Mouse (Mus musculus): Measurements from ENCODE around the gene Cdc6. TPM values are rescaled to one million over a fixed set of nuclear protein-coding genes. Genes with fewer than 3 reads are reported as not detected.

Cdc6 gene
- polyA plus RNA-seq (2016; fragmentation: Nextera tagmentation; extraction: Ambion mirVana) = 65.1 and 69.1 TPM in 2 replicates

DNA sequence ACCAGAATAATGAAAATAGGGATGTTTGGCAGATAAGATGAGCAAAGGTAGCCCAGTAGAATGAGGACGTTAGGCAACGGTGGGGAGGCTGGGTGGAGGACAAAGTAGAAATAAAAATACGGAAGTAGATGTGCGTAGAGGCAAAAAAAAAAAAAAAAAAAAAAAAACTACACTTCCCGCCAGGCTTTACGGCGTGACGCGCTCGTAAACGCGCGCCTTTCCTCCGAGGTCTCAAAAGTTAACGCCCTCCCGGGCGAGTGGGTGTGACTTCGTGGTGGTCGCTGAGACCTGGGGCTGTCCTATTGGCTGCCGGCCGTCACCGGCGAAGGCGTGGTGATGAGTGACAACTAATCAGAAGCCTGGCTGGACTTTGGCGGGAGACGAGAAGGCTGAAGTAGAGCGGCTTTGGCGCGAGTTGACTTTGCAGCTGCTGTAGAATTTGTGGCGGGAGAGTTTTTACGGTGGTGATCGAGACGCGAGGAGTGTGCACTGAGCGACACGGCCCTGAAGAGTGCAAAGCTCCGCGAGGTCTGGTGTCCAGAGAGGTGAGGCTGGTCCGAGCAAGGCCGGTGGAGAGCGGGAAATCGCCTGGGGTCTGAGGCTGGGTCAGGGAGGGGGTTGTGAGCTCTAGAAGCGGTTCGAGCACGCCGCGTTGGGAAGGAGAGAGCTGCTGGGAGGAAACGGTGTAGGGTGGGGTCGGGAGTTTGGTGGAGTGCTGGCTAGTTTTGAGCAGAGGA is at the start of gene Cdc6:
Gene Cdc6, plus strand, starts transcription at position 365 of the 737 bp plus-strand sequence.
- Histone ChIP-seq H3K27me3 (replicated peaks; ENCODE audit: low read depth, poor library complexity, severe bottlenecking) (no peaks in the 10 kb centered on the region), H3K36me3 (replicated peaks) (peaks cover 61% of the 10 kb centered on the region), H3K27ac (replicated peaks) (peak within 1 kb of the TSS; percentile 88), H3K9me3 (no peaks in the 10 kb centered on the region), H3K4me1 (peaks cover 65% of the 10 kb centered on the region), H3K4me3 (peak within 1 kb of the TSS; percentile 83)
- under 1% methylated on average over 49 of the region's 49 CpGs for WGBS
- peak; percentile 98 for DNase-seq (ENCODE audit: low spot score)

DNA sequence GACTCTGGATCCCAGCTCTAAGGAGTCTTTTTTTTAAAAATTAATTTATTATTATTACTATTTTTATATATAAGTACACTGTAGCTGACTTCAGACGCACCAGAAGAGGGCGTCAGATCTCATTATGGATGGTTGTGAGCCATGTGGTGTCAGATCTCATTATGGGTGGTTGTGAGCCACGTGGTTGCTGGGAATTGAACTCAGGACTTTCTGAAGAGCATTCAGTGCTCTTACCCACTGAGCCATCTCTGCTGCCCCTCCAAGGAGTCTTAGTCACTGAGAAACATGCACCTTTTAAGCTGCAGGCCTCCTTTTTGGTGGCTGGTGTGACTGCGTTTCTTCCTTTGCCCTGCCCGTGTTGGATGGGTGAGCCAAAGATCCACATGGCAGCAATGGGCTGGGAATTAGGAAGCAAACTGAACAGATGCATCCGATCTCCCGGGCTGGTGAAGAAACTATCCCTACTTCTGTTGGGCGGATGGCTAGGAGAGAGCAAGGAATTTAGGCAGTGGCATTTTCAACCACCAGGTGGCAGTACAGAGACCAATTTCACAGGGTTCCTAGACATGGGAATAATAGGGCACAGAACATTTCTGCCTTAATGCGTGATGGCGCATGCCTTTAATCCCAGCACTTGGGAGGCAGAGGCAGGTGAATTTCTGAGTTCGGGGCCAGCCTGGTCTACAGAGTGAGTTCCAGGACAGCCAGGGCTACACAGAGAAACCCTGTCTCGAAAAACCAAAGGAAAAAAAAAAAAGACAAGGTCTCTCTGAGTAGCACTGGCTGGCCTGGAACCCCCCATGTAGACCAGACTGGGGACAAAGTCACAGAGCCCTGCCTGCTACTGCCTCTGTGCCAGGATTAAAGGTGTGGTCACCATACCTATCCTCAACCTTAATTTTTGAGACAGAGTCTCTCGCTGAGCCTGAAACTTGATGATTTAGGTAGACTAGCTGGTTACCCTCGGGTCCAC is 48.6 kb upstream of the Cdc6 start:
- no peaks in the 10 kb centered on the region for H3K27me3 ChIP-seq (replicated peaks; ENCODE audit: low read depth, poor library complexity, severe bottlenecking)
- H3K9me3 ChIP-seq = no peaks in the 10 kb centered on the region
- H3K4me3 ChIP-seq = no peak overlapping the region
- H3K4me1 ChIP-seq = peaks cover 16% of the 10 kb centered on the region
- peak; percentile 86 for DNase-seq (ENCODE audit: low spot score)
- no peaks in the 10 kb centered on the region for H3K36me3 ChIP-seq (replicated peaks)
- peak overlapping the region; percentile 35; the same call in 1 of the 2 replicates for H3K27ac ChIP-seq (replicated peaks)
- 34% methylated on average over 14 of the region's 14 CpGs for WGBS

- 7% methylated on average over 38 of the region's 41 CpGs for WGBS
- Histone ChIP-seq H3K27ac (replicated peaks) (peak within 1 kb of the TSS; percentile 96), H3K36me3 (replicated peaks) (peaks cover 24% of the 10 kb centered on the region), H3K9me3 (no peaks in the 10 kb centered on the region), H3K4me3 (peak within 1 kb of the TSS; percentile 68), H3K4me1 (peaks cover 24% of the 10 kb centered on the region), H3K27me3 (replicated peaks; ENCODE audit: low read depth, poor library complexity, severe bottlenecking) (no peaks in the 10 kb centered on the region)
- peak; percentile 98 for DNase-seq (ENCODE audit: low spot score)
Measured at GRCm38 (mm10) chr11:98863028-98863750, 44.4 kb upstream of the Cdc6 start, which contains the start of gene Wipf2. TSS of gene Wipf2 (plus strand) at chr11:98863638.

DNA sequence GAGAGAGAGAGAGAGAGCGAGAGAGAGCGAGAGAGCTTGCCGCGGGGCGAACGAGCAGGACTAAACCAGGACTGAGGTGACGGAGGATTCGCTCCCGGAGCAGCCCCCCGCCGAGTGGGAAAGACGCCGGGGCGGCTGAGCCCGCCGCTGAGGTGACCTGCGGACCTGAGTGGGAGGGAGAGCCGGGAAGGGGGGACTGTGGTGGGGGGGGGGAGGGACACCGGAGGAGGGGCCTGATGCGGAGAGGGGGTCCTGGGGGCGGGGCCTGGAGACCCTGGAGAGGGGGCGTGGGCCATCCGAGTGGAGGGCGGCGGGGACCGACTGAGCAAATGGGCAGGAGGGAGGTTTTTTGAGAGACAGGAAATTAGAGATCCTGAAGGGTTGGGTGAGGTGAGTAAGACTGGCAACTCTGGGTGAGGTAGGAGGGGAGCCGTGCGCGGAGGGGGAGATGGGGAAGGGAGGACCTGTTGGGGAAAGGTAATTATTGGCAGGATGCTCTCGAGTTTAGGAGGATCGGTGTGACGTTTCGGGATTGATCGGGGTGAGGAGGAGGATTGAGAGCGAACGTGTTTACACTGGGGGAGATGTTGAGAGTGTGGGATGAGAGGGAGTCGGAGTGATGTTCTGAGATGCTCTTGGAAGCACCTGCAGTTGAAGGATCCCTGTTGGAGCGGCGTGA is 43.7 kb upstream of the Cdc6 start:
- Histone ChIP-seq H3K4me1 (peaks cover 23% of the 10 kb centered on the region), H3K9me3 (no peaks in the 10 kb centered on the region), H3K36me3 (replicated peaks) (peaks cover 31% of the 10 kb centered on the region), H3K27me3 (replicated peaks; ENCODE audit: low read depth, poor library complexity, severe bottlenecking) (no peaks in the 10 kb centered on the region), H3K4me3 (peak overlapping the region; percentile 68), H3K27ac (replicated peaks) (peak overlapping the region; percentile 96)
- WGBS = under 1% methylated on average over 39 of the region's 39 CpGs
- peak; percentile 92 for DNase-seq (ENCODE audit: low spot score)

GRCm38 (mm10) chr11:98867293-98867692 is 40.3 kb upstream of the Cdc6 start:
- 76% methylated on average over 12 of the region's 12 CpGs for whole genome bisulfite sequencing

DNA sequence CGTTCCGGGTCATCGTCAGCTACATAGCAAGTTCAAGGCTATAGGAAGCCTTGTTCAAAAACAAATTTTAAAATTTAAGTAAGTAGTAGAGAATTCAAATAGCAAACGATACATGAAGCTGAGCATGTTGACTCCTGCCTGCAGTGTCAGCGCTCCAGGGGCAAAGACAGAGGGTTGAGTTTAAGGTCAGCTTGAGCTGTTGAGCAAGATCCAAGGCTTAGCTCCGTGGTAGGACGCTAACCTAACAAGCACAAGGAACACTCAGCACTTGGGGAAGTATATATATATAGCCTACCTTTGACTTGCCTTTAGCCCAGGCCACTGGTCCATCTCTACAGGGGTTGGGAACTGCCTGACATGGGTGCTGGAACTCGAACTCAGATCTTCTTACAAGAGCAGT is 37.7 kb upstream of the Cdc6 start:
- H3K4me1 ChIP-seq = peaks cover 13% of the 10 kb centered on the region
- H3K27me3 ChIP-seq (replicated peaks; ENCODE audit: low read depth, poor library complexity, severe bottlenecking) = no peaks in the 10 kb centered on the region
- peaks cover 86% of the 10 kb centered on the region for H3K36me3 ChIP-seq (replicated peaks)
- no peak overlapping the region for H3K27ac ChIP-seq (replicated peaks)
- DNase-seq (ENCODE audit: low spot score) = no peak
- H3K4me3 ChIP-seq = no peak overlapping the region
- H3K9me3 ChIP-seq = no peaks in the 10 kb centered on the region
- 94% methylated on average over 8 of the region's 8 CpGs for WGBS

More at GRCm38 (mm10) chr11:98867293-98867692, 40.3 kb upstream of the Cdc6 start:
- Histone ChIP-seq H3K27ac (replicated peaks) (no peak overlapping the region), H3K27me3 (replicated peaks; ENCODE audit: low read depth, poor library complexity, severe bottlenecking) (no peaks in the 10 kb centered on the region), H3K36me3 (replicated peaks) (peaks cover 63% of the 10 kb centered on the region), H3K9me3 (no peaks in the 10 kb centered on the region), H3K4me3 (no peak overlapping the region), H3K4me1 (peaks cover 32% of the 10 kb centered on the region)
- DNase-seq (ENCODE audit: low spot score) = no peak

GRCm38 (mm10) chr11:98870791-98871190 is 36.8 kb upstream of the Cdc6 start:
- no peaks in the 10 kb centered on the region for H3K9me3 ChIP-seq
- WGBS = 81% methylated on average over 5 of the region's 5 CpGs
- no peak overlapping the region for H3K4me3 ChIP-seq
- peaks cover 13% of the 10 kb centered on the region for H3K4me1 ChIP-seq
- DNase-seq (ENCODE audit: low spot score) = no peak
- H3K36me3 ChIP-seq (replicated peaks) = peaks cover 93% of the 10 kb centered on the region
- no peak overlapping the region for H3K27ac ChIP-seq (replicated peaks)
- no peaks in the 10 kb centered on the region for H3K27me3 ChIP-seq (replicated peaks; ENCODE audit: low read depth, poor library complexity, severe bottlenecking)

DNA sequence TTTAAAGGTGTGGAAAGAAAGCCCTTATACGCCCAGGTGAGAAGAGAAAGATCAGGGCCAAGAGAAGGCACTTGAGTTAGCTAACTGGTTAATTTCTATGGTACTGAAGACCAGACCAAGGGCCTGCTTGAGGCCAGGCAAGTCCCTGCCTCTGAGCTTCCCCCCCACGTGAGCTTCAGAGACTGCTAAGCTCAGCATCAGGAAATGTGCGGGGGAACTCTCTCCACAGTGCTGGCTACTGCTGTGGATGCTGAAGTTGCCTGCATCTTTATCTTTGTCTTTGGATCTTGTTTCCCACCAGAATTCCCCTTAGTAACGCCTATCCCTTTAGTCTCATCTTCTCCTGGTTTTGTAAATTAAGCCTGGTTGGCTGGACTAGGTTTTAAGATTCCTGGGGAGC is 36.2 kb upstream of the Cdc6 start:
- H3K27me3 ChIP-seq (replicated peaks; ENCODE audit: low read depth, poor library complexity, severe bottlenecking) = no peaks in the 10 kb centered on the region
- 62% methylated on average over 4 of the region's 4 CpGs for WGBS
- no peak overlapping the region for H3K4me3 ChIP-seq
- H3K27ac ChIP-seq (replicated peaks) = peak overlapping the region; percentile 48; the same call in 1 of the 2 replicates
- peaks cover 13% of the 10 kb centered on the region for H3K4me1 ChIP-seq
- H3K9me3 ChIP-seq = no peaks in the 10 kb centered on the region
- DNase-seq (ENCODE audit: low spot score) = no peak
- H3K36me3 ChIP-seq (replicated peaks) = peaks cover 88% of the 10 kb centered on the region

- 65% methylated on average over 4 of the region's 4 CpGs for WGBS
- Histone ChIP-seq H3K27ac (replicated peaks) (peak overlapping the region; percentile 40; the same call in 1 of the 2 replicates), H3K36me3 (replicated peaks) (peaks cover 81% of the 10 kb centered on the region), H3K9me3 (no peaks in the 10 kb centered on the region), H3K4me1 (peaks cover 13% of the 10 kb centered on the region), H3K27me3 (replicated peaks; ENCODE audit: low read depth, poor library complexity, severe bottlenecking) (no peaks in the 10 kb centered on the region), H3K4me3 (no peak overlapping the region)
- DNase-seq (ENCODE audit: low spot score) = no peak
Measured at GRCm38 (mm10) chr11:98872040-98872439, 35.6 kb upstream of the Cdc6 start.

GRCm38 (mm10) chr11:98873900-98874299 is 33.7 kb upstream of the Cdc6 start:
- Histone ChIP-seq H3K4me3 (no peak overlapping the region), H3K4me1 (peaks cover 21% of the 10 kb centered on the region), H3K27me3 (replicated peaks; ENCODE audit: low read depth, poor library complexity, severe bottlenecking) (no peaks in the 10 kb centered on the region), H3K27ac (replicated peaks) (no peak overlapping the region), H3K9me3 (no peaks in the 10 kb centered on the region), H3K36me3 (replicated peaks) (peaks cover 66% of the 10 kb centered on the region)
- 95% methylated on average over 9 of the region's 9 CpGs for WGBS
- DNase-seq (ENCODE audit: low spot score) = no peak

DNA sequence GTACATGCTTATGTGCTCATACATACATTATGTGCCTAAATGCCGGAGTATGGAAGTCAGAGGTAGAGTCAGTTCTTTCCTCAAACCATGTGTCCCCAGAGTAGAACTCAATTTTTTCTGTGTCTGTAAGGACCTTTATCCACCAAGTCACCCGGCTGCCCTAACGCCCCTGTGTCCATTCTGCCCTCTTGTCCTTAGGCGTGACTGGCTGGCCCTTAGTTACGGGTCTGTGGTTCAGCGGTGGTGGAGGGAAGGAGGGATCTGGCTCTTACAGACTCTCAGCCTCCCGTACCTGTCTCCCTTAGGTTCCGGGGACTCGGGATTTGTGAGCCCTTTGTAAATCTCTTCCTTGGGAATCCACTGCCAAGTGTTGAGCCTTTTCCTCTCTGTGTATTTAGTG is 30.6 kb upstream of the Cdc6 start:
- 79% methylated on average over 9 of the region's 9 CpGs for WGBS
- no peaks in the 10 kb centered on the region for H3K27me3 ChIP-seq (replicated peaks; ENCODE audit: low read depth, poor library complexity, severe bottlenecking)
- no peak overlapping the region for H3K27ac ChIP-seq (replicated peaks)
- no peak overlapping the region for H3K4me3 ChIP-seq
- H3K4me1 ChIP-seq = peaks cover 18% of the 10 kb centered on the region
- peaks cover 60% of the 10 kb centered on the region for H3K36me3 ChIP-seq (replicated peaks)
- no peak for DNase-seq (ENCODE audit: low spot score)
- no peaks in the 10 kb centered on the region for H3K9me3 ChIP-seq
